Mouse (Mus musculus) spleen, adult 2 months (tissue): ENCODE measurements around the gene Slc39a7. TPM values are rescaled to one million over a fixed set of nuclear protein-coding genes. Genes with fewer than 3 reads are reported as not detected.

ENCODE experiments used
- DNase-seq, 2 experiments: peaks; one replicate each; pipeline versions ENCODE4 v3.0.0 to v3.0.0-alpha.2; 2012 to 2021; ENCODE audit warnings: low spot score in 2 of 2, low read depth in 1 of 2
- H3K27ac ChIP-seq: fragments of 200-500 bp; 2 replicates; pipeline ENCODE4 v1.5.1; 2012; ENCODE audit warnings: low read length, inconsistent platforms; ENCODE audit not compliant: insufficient read depth
- H3K27me3 ChIP-seq: fragments of 200-500 bp; 2 replicates; pipeline ENCODE4 v1.6.1; 2012; ENCODE audit warnings: mild to moderate bottlenecking, moderate library complexity, low read length, inconsistent platforms; ENCODE audit not compliant: control insufficient read depth, insufficient read depth
- H3K36me3 ChIP-seq: fragments of 200-500 bp; 2 replicates; pipeline ENCODE4 v1.6.1; 2012; ENCODE audit warnings: mild to moderate bottlenecking, low read length, inconsistent platforms; ENCODE audit not compliant: control insufficient read depth, insufficient read depth
- H3K4me1 ChIP-seq: fragments of 200-500 bp; 2 replicates; pipeline ENCODE4 v1.6.1; 2011; ENCODE audit warnings: inconsistent platforms; ENCODE audit not compliant: control insufficient read depth, insufficient read depth, insufficient read length
- H3K4me3 ChIP-seq: fragments of 200-500 bp; 2 replicates; pipeline ENCODE4 v1.5.1; 2011; ENCODE audit warnings: mild to moderate bottlenecking, inconsistent platforms; ENCODE audit not compliant: insufficient read depth, insufficient read length; ENCODE audit errors: extremely low read depth
- CTCF ChIP-seq: fragments of 200-500 bp; IDR thresholded peaks from 2 replicates; pipeline ENCODE4 v1.5.1; 2011; ENCODE audit warnings: mild to moderate bottlenecking, inconsistent platforms; ENCODE audit not compliant: insufficient read depth, insufficient read length, insufficient replicate concordance; ENCODE audit errors: extremely low read depth
- POLR2A ChIP-seq: fragments of 200-500 bp; IDR thresholded peaks from 2 replicates; pipeline ENCODE4 v1.6.1; 2011; ENCODE audit warnings: low read depth, low read length, inconsistent platforms
- WGBS: fragments of 180-500 bp; shearing (Covaris S2); methylation state at CpG from one replicate; pipeline ENCODE4 v1.1.7; 2018; 5-methylcytosine and 5-hydroxymethylcytosine counted together
- polyA plus RNA-seq: library from polyadenylated mRNA; depleted of rRNA; stranded (reverse); fragments of >200 nt; gene quantifications from 2 replicates; pipeline ENCODE4 v1.2.3, GENCODE M21; 2012

The Slc39a7 gene
- polyA plus RNA-seq, 1 experiment = 86.8 TPM

DNA sequence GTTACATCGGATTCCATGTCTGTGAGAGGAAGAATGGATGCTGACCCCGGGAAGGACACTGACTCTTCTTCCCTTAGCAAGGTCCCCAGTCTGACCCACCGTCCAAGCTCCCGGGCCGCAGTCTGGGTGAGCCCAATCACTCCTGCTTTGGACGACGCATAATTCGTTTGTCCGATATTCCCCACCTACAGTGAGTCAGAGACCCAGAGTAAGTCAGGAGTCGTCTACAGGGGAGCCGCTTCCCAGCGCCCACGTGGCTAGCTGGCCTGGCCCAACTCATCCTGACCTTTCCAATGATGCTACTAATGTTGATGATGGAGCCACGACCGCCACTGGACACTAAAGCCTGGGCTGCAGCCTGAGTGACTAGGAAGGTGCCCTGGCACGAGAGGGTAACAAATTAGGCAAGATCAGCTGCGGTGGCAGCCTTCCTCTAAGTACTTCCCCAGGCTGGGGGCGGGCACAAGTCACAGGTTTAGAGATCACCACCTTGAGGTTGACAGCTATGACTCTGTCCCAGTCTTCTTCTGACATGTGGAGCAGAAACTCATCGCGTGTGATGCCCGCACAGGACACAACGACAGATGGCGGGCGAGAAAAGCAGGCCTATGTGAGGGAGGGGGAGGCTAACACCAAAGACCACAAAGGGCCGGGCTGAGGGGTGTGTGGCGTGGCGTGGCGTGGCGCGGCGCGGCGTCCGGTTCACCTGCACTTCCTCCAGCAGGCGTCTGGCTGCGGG, 4.4 kb downstream of the Slc39a7 start:
- peaks cover 18% of the 10 kb centered on the region for H3K36me3 ChIP-seq
- TF ChIP-seq CTCF (no peak), POLR2A (no peak)
- no peaks in the 10 kb centered on the region for H3K27me3 ChIP-seq
- peak overlapping the region; percentile 90 for H3K27ac ChIP-seq
- H3K4me1 ChIP-seq = peaks cover 24% of the 10 kb centered on the region; the same call in 1 of the 2 replicates
- DNase-seq = peak; percentile 67 to 79
- peak overlapping the region; percentile 86 for H3K4me3 ChIP-seq
- 11% methylated on average over 36 of the region's 36 CpGs for WGBS

DNA sequence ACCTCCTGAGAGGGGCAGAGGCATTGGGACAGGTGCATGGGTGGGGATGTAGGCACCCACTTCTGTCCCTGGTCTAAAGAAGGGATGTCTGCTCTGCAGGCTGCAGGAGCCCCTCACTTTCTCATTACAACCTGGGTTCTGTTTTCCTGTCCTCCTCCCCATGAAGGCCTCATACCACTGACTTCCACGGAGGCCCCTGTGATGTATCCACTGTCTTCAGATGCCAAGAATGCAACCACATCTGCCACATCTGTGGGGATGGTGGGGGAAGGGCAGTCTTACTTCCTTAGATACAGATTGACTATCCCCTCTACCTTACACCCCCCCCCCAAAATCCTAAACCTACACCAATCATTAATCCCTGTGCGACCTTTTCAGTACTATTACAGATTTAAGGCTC, 5.3 kb downstream of the Slc39a7 start:
- no peak for DNase-seq
- peaks cover 23% of the 10 kb centered on the region for H3K36me3 ChIP-seq
- WGBS = 46% methylated on average over 2 of the region's 2 CpGs
- H3K27me3 ChIP-seq = no peaks in the 10 kb centered on the region
- H3K4me3 ChIP-seq = no peak overlapping the region
- peaks cover 24% of the 10 kb centered on the region; the same call in 1 of the 2 replicates for H3K4me1 ChIP-seq
- no peak for TF ChIP-seq CTCF
- no peak for TF ChIP-seq POLR2A
- no peak overlapping the region for H3K27ac ChIP-seq

DNA sequence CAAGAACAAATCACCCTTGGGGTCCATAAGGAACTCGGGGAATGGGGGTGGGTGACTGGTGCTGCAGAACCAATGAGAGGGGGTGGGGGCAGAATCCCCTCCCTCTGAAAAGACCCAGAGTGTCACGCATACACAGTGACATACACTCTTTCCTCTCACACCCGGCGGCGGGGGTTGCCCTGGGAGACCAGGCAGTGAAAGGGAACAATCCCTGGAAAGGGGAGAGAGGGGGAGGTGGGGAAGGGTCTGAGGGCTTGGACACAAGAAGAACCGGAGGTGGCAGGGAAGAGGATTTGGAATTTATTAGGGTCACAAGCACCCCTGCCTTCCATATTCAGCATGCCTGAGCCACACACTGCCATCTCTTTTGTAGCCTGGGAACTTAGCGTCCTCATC, 5.7 kb downstream of the Slc39a7 start:
- WGBS = 82% methylated on average over 7 of the region's 7 CpGs
- H3K27ac ChIP-seq = no peak overlapping the region
- peaks cover 21% of the 10 kb centered on the region; the same call in 1 of the 2 replicates for H3K4me1 ChIP-seq

GRCm38 (mm10) chr17:34024861-34025755, 6.4 kb downstream of the Slc39a7 start:
- Histone ChIP-seq H3K36me3 (peaks cover 27% of the 10 kb centered on the region), H3K4me1 (peaks cover 18% of the 10 kb centered on the region; the same call in 1 of the 2 replicates), H3K27ac (peak overlapping the region; percentile 86), H3K4me3 (peak overlapping the region; percentile 83), H3K27me3 (no peaks in the 10 kb centered on the region)
- TF ChIP-seq CTCF (no peak), POLR2A (no peak)
- WGBS = 3% methylated on average over 56 of the region's 57 CpGs
- DNase-seq = no peak

More for the DNA sequence above, 5.7 kb downstream of the Slc39a7 start:
- peaks cover 27% of the 10 kb centered on the region for H3K36me3 ChIP-seq
- DNase-seq = no peak
- TF ChIP-seq POLR2A (no peak), CTCF (no peak)
- H3K4me3 ChIP-seq = no peak overlapping the region
- no peaks in the 10 kb centered on the region for H3K27me3 ChIP-seq

DNA sequence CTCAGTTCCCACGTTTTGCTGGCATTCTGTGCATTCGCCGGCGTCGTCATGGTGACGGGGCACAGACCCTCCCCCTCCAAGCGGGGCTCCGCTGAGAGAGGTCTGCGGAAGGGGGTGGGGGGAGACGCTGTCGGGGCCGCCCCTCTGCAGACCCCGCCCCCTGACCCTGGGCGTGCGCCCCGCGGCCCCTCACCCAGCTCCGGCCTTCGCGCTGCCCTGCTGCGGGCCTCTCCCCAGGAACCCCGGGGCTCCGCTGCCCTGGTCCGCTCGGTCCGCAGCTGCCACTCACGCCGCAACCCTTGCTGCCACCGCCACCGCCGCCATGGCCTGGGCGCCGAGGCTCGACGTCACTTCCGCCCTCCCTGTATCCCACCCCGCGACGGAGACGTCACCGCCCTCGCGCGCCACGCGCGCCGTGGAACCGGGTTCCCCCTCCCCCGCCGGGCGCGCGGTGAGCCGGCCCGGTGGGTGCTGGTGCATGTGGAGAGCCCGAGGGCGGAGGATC, 7.1 kb downstream of the Slc39a7 start, which contains the start of gene Ring1:
TSS of gene Ring1 (minus strand) at position 364 of the 505 bp plus-strand sequence.
- whole genome bisulfite sequencing = 2% methylated on average over 56 of the region's 58 CpGs
- H3K4me1 ChIP-seq = peaks cover 18% of the 10 kb centered on the region; the same call in 1 of the 2 replicates
- no peaks in the 10 kb centered on the region for H3K27me3 ChIP-seq
- H3K36me3 ChIP-seq = peaks cover 22% of the 10 kb centered on the region
- TF ChIP-seq CTCF = no peak
- TF ChIP-seq POLR2A = peak; percentile 49
- DNase-seq = peak; percentile 59 to 80
- H3K4me3 ChIP-seq = peak within 1 kb of the TSS; percentile 83
- peak within 1 kb of the TSS; percentile 86 for H3K27ac ChIP-seq

- Histone ChIP-seq H3K27ac (no peak overlapping the region), H3K27me3 (no peaks in the 10 kb centered on the region), H3K4me3 (no peak overlapping the region), H3K4me1 (peaks cover 18% of the 10 kb centered on the region; the same call in 1 of the 2 replicates), H3K36me3 (peaks cover 16% of the 10 kb centered on the region)
- no peak for DNase-seq
- WGBS = 76% methylated on average over 9 of the region's 9 CpGs
- TF ChIP-seq POLR2A (no peak), CTCF (no peak)
Observed at GRCm38 (mm10) chr17:34023678-34024077, 7.8 kb downstream of the Slc39a7 start.
